Mouse (Mus musculus) inflammation-experienced regulatory T-cells (primary cell): ENCODE results near the gene Map3k1. TPM values are rescaled to one million over a fixed set of nuclear protein-coding genes. Genes with fewer than 3 reads are reported as not detected.

ENCODE experiments used
- polyA plus RNA-seq, 2 experiments: library from polyadenylated mRNA; unstranded; fragments of 100-300 nt; shearing (Covaris generic); gene quantifications; one replicate each; pipeline ENCODE4 v1.2.1; 2017

Gene Map3k1
- 10 to 100 TPM; 19.7 to 21.4 TPM for polyA plus RNA-seq

GRCm38 (mm10) chr13:111808637-111809465 lies at the start of gene Map3k1:
Map3k1 (minus strand) TSS chr13:111808993.

Other genes with a start within 250 kb of the Map3k1 start
- not detected for gene Gm10198, start 216.2 kb downstream of the Map3k1 start, polyA plus RNA-seq
- 10 to 100 TPM; 10.1 to 15.0 TPM for gene Mier3, start 128.0 kb downstream of the Map3k1 start, polyA plus RNA-seq